Mouse (Mus musculus) hindbrain, embryonic 12.5 days (tissue): ENCODE results near the gene Zfp65. TPM values are rescaled to one million over a fixed set of nuclear protein-coding genes. Genes with fewer than 3 reads are reported as not detected.
"Not testable (repeated sequence)": the region's sequence is repeated elsewhere in the genome, so short reads cannot be mapped to it uniquely, and the experiment has no call there.

ENCODE experiments used
- ATAC-seq: fragments of 200-750 bp; cut with Nextera tagmentation; 2 replicates; pipeline ENCODE4 v1.8.0; 2017; ENCODE audit warnings: moderate TSS enrichment; ENCODE audit not compliant: low FRiP score
- H3K27ac ChIP-seq: fragments of 300-500 bp; sonication (generic); 2 replicates; pipeline ENCODE4 v1.5.1; 2016; ENCODE audit warnings: mild to moderate bottlenecking
- H3K27me3 ChIP-seq: fragments of 300-500 bp; sonication (generic); 2 replicates; pipeline ENCODE4 v1.6.1; 2016; ENCODE audit warnings: mild to moderate bottlenecking
- H3K36me3 ChIP-seq: fragments of 300-500 bp; sonication (generic); 2 replicates; pipeline ENCODE4 v1.6.1; 2016; ENCODE audit warnings: mild to moderate bottlenecking
- H3K4me1 ChIP-seq: fragments of 300-500 bp; sonication (generic); 2 replicates; pipeline ENCODE4 v1.6.1; 2016
- H3K4me2 ChIP-seq: fragments of 300-500 bp; sonication (generic); replicated peaks from 2 replicates; pipeline ENCODE4 v1.6.1; 2016; ENCODE audit warnings: mild to moderate bottlenecking
- H3K4me3 ChIP-seq: fragments of 300-500 bp; sonication (generic); 2 replicates; pipeline ENCODE4 v1.5.1; 2016; ENCODE audit warnings: mild to moderate bottlenecking
- H3K9ac ChIP-seq: fragments of 300-500 bp; sonication (generic); 2 replicates; pipeline ENCODE4 v1.6.1; 2016; ENCODE audit warnings: mild to moderate bottlenecking, moderate library complexity
- H3K9me3 ChIP-seq: fragments of 300-500 bp; sonication (generic); replicated peaks from 2 replicates; pipeline ENCODE4 v1.6.1; 2016; ENCODE audit warnings: mild to moderate bottlenecking
- WGBS: fragments of 180-500 bp; shearing (Covaris S2); methylation state at CpG from one replicate; pipeline ENCODE4 v1.1.7; 2016; 5-methylcytosine and 5-hydroxymethylcytosine counted together
- polyA plus RNA-seq: library from polyadenylated mRNA; unstranded; fragments of >200 nt; fragmentation: Nextera tagmentation; extraction: Ambion mirVana; gene quantifications from 2 replicates; pipeline ENCODE4 v1.2.1, GENCODE M21; 2016

Gene Zfp65
- 8.2 and 9.1 TPM in 2 replicates for polyA plus RNA-seq

- Histone ChIP-seq H3K9me3 (no peaks in the 10 kb centered on the region), H3K4me3 (peak within 1 kb of the TSS; percentile 60), H3K4me2 (peak within 1 kb of the TSS; percentile 65), H3K27me3 (no peaks in the 10 kb centered on the region), H3K36me3 (no peaks in the 10 kb centered on the region), H3K9ac (peak within 1 kb of the TSS; percentile 75), H3K4me1 (no peaks in the 10 kb centered on the region), H3K27ac (no peak within 1 kb of the TSS)
- peak; percentile 80 for ATAC-seq
- 3% methylated on average over 16 of the region's 21 CpGs for WGBS
Measured at GRCm38 (mm10) chr13:67728641-67729318, at the start of gene Zfp65. Gene Zfp65, minus strand, starts transcription at chr13:67729173.

- no peaks in the 10 kb centered on the region for H3K4me1 ChIP-seq
- no peak for ATAC-seq
- H3K36me3 ChIP-seq, result no peaks in the 10 kb centered on the region
- no peaks in the 10 kb centered on the region for H3K27me3 ChIP-seq
- 81% methylated on average over 2 of the region's 2 CpGs for WGBS
- no peak overlapping the region for H3K27ac ChIP-seq
- no peaks in the 10 kb centered on the region for H3K9me3 ChIP-seq
- no peak overlapping the region for H3K4me2 ChIP-seq
- H3K4me3 ChIP-seq, result no peak overlapping the region
- no peak overlapping the region for H3K9ac ChIP-seq
Measured at GRCm38 (mm10) chr13:67763031-67763768, 34.2 kb upstream of the Zfp65 start.

- H3K4me2 ChIP-seq, result no peak overlapping the region
- no peaks in the 10 kb centered on the region for H3K4me1 ChIP-seq
- 100% methylated on average over 1 of the region's 1 CpGs for WGBS
- H3K27ac ChIP-seq, result no peak overlapping the region
- no peaks in the 10 kb centered on the region for H3K27me3 ChIP-seq
- no peaks in the 10 kb centered on the region for H3K9me3 ChIP-seq
- no peak overlapping the region for H3K4me3 ChIP-seq
- H3K9ac ChIP-seq, result no peak overlapping the region
- ATAC-seq, result no peak
- no peaks in the 10 kb centered on the region for H3K36me3 ChIP-seq
Measured at GRCm38 (mm10) chr13:67759966-67760365, 31.0 kb upstream of the Zfp65 start.

- Histone ChIP-seq H3K4me1 (peaks cover 4% of the 10 kb centered on the region), H3K9ac (no peak overlapping the region), H3K4me2 (peak overlapping the region; percentile 63; the same call in 1 of the 2 replicates), H3K27me3 (no peaks in the 10 kb centered on the region), H3K9me3 (no peaks in the 10 kb centered on the region), H3K27ac (no peak overlapping the region), H3K4me3 (no peak overlapping the region), H3K36me3 (peaks cover 7% of the 10 kb centered on the region; the same call in 1 of the 2 replicates)
- 85% methylated on average over 6 of the region's 6 CpGs for WGBS
- no peak for ATAC-seq
Measured at GRCm38 (mm10) chr13:67755761-67756160, 26.8 kb upstream of the Zfp65 start.

- Histone ChIP-seq H3K4me1 (peaks cover 4% of the 10 kb centered on the region), H3K4me3 (peak within 1 kb of the TSS; percentile 68), H3K9ac (peak within 1 kb of the TSS; percentile 63), H3K9me3 (no peaks in the 10 kb centered on the region), H3K36me3 (peaks cover 10% of the 10 kb centered on the region), H3K27me3 (no peaks in the 10 kb centered on the region), H3K27ac (peak within 1 kb of the TSS; percentile 67; the same call in 1 of the 2 replicates), H3K4me2 (peak within 1 kb of the TSS; percentile 63)
- ATAC-seq, result peak; percentile 95
- WGBS, result 7% methylated on average over 24 of the region's 24 CpGs
Measured at GRCm38 (mm10) chr13:67754333-67755306, 25.6 kb upstream of the Zfp65 start, which contains the start of gene Zfp85. Gene Zfp85, minus strand, starts transcription at chr13:67755228.

- H3K4me1 ChIP-seq, result no peaks in the 10 kb centered on the region
- WGBS, result 94% methylated on average over 9 of the region's 9 CpGs
- no peak overlapping the region for H3K4me3 ChIP-seq
- peaks cover 15% of the 10 kb centered on the region for H3K36me3 ChIP-seq
- H3K27me3 ChIP-seq, result no peaks in the 10 kb centered on the region
- no peak overlapping the region for H3K9ac ChIP-seq
- no peak overlapping the region for H3K4me2 ChIP-seq
- no peak for ATAC-seq
- H3K9me3 ChIP-seq, result peaks cover 9% of the 10 kb centered on the region
- H3K27ac ChIP-seq, result no peak overlapping the region
Measured at GRCm38 (mm10) chr13:67743896-67744295, 14.9 kb upstream of the Zfp65 start.

GRCm38 (mm10) chr13:67742941-67743340 lies 14.0 kb upstream of the Zfp65 start:
- Histone ChIP-seq H3K9me3 (peaks cover 6% of the 10 kb centered on the region; the same call in 1 of the 2 replicates), H3K4me3 (no peak overlapping the region), H3K9ac (no peak overlapping the region), H3K4me1 (no peaks in the 10 kb centered on the region), H3K27me3 (no peaks in the 10 kb centered on the region), H3K36me3 (peaks cover 5% of the 10 kb centered on the region), H3K4me2 (no peak overlapping the region), H3K27ac (no peak overlapping the region)
- 92% methylated on average over 3 of the region's 3 CpGs for WGBS
- no peak for ATAC-seq

- H3K4me1 ChIP-seq, H3K36me3 ChIP-seq, H3K4me3 ChIP-seq, H3K27ac ChIP-seq, H3K4me2 ChIP-seq, H3K9me3 ChIP-seq, H3K27me3 ChIP-seq, H3K9ac ChIP-seq, ATAC-seq: not testable (repeated sequence)
- WGBS, result 94% methylated on average over 9 of the region's 9 CpGs
Measured at GRCm38 (mm10) chr13:67734391-67734790, 5.4 kb upstream of the Zfp65 start.

- Histone ChIP-seq H3K4me3 (peak overlapping the region; percentile 60), H3K9ac (peak overlapping the region; percentile 75), H3K4me2 (peak overlapping the region; percentile 65)
- not testable (repeated sequence) for H3K27me3 ChIP-seq, H3K4me1 ChIP-seq, H3K36me3 ChIP-seq, H3K27ac ChIP-seq, H3K9me3 ChIP-seq
- 51% methylated on average over 4 of the region's 4 CpGs for WGBS
- peak; percentile 57; the same call in 1 of the 2 replicates for ATAC-seq
Measured at GRCm38 (mm10) chr13:67729441-67729840, 468 bp upstream of the Zfp65 start.

GRCm38 (mm10) chr13:67728106-67728505 lies 867 bp downstream of the Zfp65 start:
- ATAC-seq, result no peak
- 86% methylated on average over 1 of the region's 1 CpGs for WGBS

GRCm38 (mm10) chr13:67725331-67725730 lies 3.6 kb downstream of the Zfp65 start:
- not testable (repeated sequence) for H3K9me3 ChIP-seq, H3K4me1 ChIP-seq, H3K27me3 ChIP-seq, H3K4me3 ChIP-seq, H3K9ac ChIP-seq, H3K4me2 ChIP-seq, ATAC-seq, H3K36me3 ChIP-seq, H3K27ac ChIP-seq
- whole genome bisulfite sequencing, result 82% methylated on average over 2 of the region's 2 CpGs

More at GRCm38 (mm10) chr13:67728106-67728505, 867 bp downstream of the Zfp65 start:
- Histone ChIP-seq H3K4me2 (peak overlapping the region; percentile 65), H3K4me1 (peaks cover 2% of the 10 kb centered on the region), H3K4me3 (peak overlapping the region; percentile 60; the same call in 1 of the 2 replicates), H3K36me3 (no peaks in the 10 kb centered on the region), H3K9me3 (no peaks in the 10 kb centered on the region), H3K9ac (no peak overlapping the region), H3K27ac (no peak overlapping the region), H3K27me3 (no peaks in the 10 kb centered on the region)
